Mouse (Mus musculus) kidney, adult 9 months (tissue): ENCODE results near the gene Mob1a.
"Not testable (repeated sequence)": the region's sequence is repeated elsewhere in the genome, so short reads cannot be mapped to it uniquely, and the experiment has no call there.

ENCODE experiments used
- DNase-seq: peaks from one replicate; pipeline ENCODE4 v3.0.0; 2022

Mob1a gene

DNA sequence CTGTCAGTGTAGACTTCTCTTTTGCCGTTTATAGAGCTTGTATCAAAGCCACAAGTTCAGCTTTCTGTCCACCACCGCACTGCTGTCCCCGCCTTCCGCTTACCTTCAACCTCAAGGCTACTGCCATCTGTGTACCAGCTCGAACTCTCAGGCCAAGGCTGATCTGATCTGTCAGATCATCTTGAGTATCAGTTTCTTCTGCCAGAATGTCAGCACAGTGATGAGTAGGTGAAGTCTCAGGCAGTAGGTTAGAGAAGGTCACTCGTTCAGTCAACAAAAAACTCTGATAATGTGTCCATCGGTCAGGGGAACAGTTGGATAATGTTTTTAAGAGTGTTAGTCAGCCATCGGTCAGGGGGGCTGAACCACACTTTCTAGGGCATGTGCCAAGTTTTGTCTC, 19.5 kb downstream of the Mob1a start:
- not testable (repeated sequence) for DNase-seq

- no peak for DNase-seq
Observed at GRCm38 (mm10) chr6:83347916-83348315, 22.1 kb downstream of the Mob1a start.

- no peak for DNase-seq
Observed at GRCm38 (mm10) chr6:83348873-83349272, 23.1 kb downstream of the Mob1a start, which contains the start of gene Bola3. Gene Bola3, plus strand, starts transcription at chr6:83349147.

DNA sequence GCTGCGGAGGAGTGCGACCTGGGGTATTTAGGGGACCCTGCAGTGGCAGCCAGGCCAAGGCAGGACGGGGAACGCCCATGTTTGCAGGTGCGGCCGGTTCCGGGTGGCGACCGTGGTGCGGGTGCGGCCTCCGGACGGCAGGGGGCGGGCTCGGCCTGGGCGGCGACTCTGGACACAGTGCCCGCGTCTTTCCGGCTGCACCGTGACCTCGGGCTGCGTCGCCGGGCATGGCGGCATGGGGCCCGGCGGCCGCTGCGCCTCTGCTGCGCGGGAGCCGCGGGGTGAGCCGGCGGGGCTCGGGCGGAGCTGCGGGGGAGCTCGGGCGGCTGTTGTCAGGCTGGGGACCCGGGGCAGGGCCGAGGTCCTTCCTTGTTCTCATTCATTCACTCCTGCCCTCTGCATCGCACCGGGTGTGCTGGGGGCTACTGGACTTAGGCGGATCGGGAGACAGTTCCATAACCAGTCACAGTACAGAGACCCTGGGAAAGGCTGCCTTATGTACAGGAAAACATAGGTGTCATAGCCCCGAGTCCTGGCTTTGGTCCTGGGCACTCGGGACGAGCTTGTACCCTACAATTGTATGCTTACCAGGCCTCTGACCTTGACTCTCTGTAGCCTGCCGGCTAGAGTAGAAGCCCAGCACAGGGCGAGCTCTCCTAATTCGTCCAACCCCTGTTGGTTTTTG, 23.6 kb downstream of the Mob1a start:
- peak; percentile 91 for DNase-seq

- no peak for DNase-seq
Observed at GRCm38 (mm10) chr6:83350172-83350571, 24.4 kb downstream of the Mob1a start.

DNA sequence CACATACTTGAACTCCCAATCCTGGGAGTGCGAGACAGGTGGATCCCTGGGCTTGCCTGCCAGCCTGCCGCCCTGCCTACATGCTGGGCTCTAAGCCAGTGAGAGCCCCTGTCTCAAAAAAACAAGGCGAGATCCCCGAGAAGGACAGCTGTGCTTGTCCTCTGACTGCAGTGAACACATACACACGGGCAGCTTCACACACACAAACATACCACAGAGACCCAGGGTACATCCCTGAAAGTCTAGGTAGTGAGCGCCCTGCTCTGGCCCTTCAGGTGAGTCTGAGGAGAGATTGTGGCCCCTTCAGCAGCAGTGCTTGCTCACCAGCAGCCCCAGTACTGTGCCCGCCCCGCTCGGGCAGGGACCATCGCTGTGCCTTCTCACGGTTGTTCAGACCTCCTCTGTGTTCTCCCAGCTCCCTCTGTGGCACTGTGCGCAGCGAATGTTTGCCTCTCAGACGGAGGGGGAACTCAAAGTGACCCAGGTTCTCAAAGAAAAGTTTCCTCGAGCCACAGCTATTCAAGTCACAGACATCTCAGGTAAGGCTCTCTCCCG, 25.1 kb downstream of the Mob1a start:
- DNase-seq, result no peak

GRCm38 (mm10) chr6:83351490-83352160, 25.8 kb downstream of the Mob1a start:
- no peak for DNase-seq

- no peak for DNase-seq
Observed at GRCm38 (mm10) chr6:83352666-83353410, 27.0 kb downstream of the Mob1a start.

- peak; percentile 54 for DNase-seq
Observed at GRCm38 (mm10) chr6:83354856-83355781, 29.3 kb downstream of the Mob1a start.

- peak; percentile 78 for DNase-seq
Observed at GRCm38 (mm10) chr6:83356569-83357138, 30.8 kb downstream of the Mob1a start.

DNA sequence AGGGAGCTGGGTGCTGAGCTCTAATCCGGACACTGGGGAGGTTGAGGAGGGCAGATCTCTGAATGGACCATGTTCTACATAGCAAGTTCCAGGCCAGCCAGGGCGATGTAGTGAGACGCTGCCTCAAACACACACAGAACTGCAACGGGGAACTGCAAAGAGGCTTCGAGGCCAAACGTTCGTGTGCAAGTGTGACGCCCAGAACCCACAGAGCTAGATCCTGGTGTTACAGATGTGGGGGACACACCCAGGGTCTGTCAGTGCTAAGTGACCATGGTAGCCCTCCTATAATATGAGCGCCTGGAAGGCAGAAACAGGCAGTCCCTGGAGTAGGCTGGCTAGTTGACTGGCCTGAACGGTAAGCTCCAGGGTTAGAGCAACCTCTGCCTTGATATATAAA, 31.6 kb downstream of the Mob1a start:
- DNase-seq, result no peak

- no peak for DNase-seq
Observed at GRCm38 (mm10) chr6:83361523-83362248, 35.9 kb downstream of the Mob1a start.

DNA sequence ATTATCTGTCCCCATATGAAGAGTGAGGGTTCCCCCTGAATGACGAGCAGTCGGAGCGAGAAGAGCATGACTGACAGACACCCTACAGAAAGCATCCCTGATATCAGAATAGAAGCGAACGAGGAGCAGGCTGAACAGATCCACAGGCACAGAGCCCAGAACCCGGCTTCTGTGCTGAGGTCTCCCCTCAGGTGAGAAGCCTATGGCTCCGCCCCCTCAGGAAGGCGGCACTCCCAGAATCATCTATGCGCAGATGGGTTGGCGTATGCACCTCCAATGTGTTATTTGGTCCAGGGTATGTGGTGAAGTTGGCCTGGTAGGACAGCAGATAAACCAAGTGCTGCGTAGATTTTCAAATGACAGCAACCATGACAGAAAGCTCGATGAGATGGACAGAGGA, 37.3 kb downstream of the Mob1a start:
- no peak for DNase-seq

GRCm38 (mm10) chr6:83370316-83370965, 44.6 kb downstream of the Mob1a start:
- no peak for DNase-seq

DNA sequence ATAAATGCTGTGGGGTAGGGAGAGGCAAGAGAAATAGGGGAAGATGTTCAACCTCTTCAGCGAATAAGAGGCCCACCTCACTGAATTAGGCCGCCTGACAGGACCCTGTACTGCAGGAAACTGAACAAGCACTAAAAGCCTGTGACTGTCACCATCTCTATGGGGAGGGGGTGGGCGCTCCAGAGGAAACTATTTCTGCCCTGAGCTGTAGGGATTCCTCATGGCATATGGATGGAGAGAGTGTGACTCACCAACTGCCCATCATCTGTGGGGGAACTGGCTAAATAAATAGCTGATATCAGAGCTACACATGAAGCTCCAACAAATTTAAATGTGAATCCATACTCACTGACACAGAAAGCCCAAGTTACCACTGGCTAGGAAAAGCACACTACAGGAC, 45.5 kb downstream of the Mob1a start:
- DNase-seq, result no peak

DNA sequence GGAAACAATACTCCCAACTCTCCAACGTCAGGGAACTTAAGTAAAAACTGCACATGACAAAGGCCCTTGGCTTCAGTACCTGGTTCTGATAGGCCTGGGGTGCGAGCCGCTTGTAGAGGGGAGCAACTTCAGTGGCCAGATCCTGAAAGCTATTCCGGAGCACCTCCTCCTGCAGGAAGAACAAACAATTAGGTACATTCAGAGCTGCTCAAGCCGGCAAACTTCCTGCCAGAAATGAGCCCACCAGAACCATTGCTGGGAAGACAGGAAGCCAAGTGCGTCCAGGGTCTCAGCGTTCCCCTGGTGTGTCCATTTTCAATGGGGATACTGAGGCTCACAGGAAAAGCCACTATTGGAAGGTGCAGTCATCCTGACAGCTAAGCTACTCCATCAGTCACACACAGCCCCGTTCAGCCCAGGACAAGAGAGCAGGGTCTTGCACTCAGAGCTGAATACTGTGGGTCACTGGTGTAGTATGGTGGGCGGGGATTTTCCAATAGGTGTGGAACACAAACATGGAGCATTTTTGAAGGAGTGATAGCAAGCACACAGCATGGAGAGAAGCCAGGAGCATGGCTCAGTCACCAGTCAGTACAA, 48.0 kb downstream of the Mob1a start:
- DNase-seq, result no peak

- no peak for DNase-seq
Observed at GRCm38 (mm10) chr6:83381510-83382491, 56.0 kb downstream of the Mob1a start.

DNA sequence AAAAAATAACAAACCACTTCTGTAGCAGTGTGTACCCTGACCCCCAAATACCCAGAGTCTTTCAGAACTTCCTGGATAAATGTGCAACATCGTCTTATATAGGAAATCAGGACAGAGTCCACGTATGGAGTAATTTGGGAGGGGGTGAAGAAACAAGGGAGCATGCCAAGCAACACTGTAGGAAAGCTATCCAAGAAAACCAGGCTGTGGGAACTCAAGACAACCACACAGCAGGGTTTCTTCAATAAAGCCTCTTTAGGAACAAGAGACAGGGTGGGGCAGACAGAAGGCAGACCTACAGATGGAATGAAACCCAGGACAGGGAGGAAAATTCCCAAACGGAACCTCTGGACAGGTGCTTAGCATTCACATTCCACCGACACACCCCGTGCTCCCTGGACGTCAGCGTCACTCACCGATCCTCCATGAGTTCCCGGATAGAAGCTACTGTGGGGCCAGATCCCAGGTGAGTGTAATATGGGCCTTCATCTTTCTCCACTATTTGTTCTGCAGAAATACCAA, 59.8 kb downstream of the Mob1a start:
- DNase-seq, result no peak
